Mouse (Mus musculus) lung, embryonic 16.5 days (tissue): ENCODE measurements around the gene 1700001C19Rik. TPM values are rescaled to one million over a fixed set of nuclear protein-coding genes. Genes with fewer than 3 reads are reported as not detected.

Experiments
- ATAC-seq: fragments of 200-750 bp; cut with Nextera tagmentation; 2 replicates; pipeline ENCODE4 v1.8.0; 2017; ENCODE audit warnings: low read depth, mild to moderate bottlenecking, moderate library complexity
- H3K27ac ChIP-seq: fragments of 300-500 bp; sonication (generic); 2 replicates; pipeline ENCODE4 v1.5.1; 2014; ENCODE audit warnings: mild to moderate bottlenecking, control low read depth, low read length
- H3K27me3 ChIP-seq: fragments of 300-500 bp; sonication (generic); 2 replicates; pipeline ENCODE4 v1.6.1; 2014; ENCODE audit warnings: low read depth, low read length, mixed read lengths; ENCODE audit not compliant: control insufficient read depth, insufficient read depth
- H3K36me3 ChIP-seq: fragments of 300-500 bp; sonication (generic); 2 replicates; pipeline ENCODE4 v1.6.1; 2014; ENCODE audit warnings: low read length; ENCODE audit not compliant: control insufficient read depth, insufficient read depth
- H3K4me1 ChIP-seq: fragments of 300-500 bp; sonication (generic); replicated peaks from 2 replicates; pipeline ENCODE4 v1.6.1; 2014; ENCODE audit warnings: low read length, mixed read lengths; ENCODE audit not compliant: control insufficient read depth, insufficient read depth
- H3K4me2 ChIP-seq: fragments of 300-500 bp; sonication (generic); 2 replicates; pipeline ENCODE4 v1.6.1; 2014; ENCODE audit warnings: low read depth, low read length, control low read depth
- H3K4me3 ChIP-seq: fragments of 300-500 bp; sonication (generic); 2 replicates; pipeline ENCODE4 v1.5.1; 2014; ENCODE audit warnings: mild to moderate bottlenecking, low read length, control low read depth
- H3K9ac ChIP-seq: fragments of 300-500 bp; sonication (generic); 2 replicates; pipeline ENCODE4 v1.6.1; 2014; ENCODE audit warnings: low read length, control low read depth
- H3K9me3 ChIP-seq: fragments of 300-500 bp; sonication (generic); 2 replicates; pipeline ENCODE4 v1.6.1; 2016; ENCODE audit warnings: low read length; ENCODE audit not compliant: control insufficient read depth
- WGBS: fragments of 180-500 bp; shearing (Covaris S2); extraction: QIAGEN DNeasy Blood & Tissue Kit; methylation state at CpG from one replicate; pipeline ENCODE4 v1.1.7; 2014; 5-methylcytosine and 5-hydroxymethylcytosine counted together
- polyA plus RNA-seq: library from polyadenylated mRNA; unstranded; fragments of >200 nt; fragmentation: Nextera tagmentation; extraction: Ambion mirVana; gene quantifications from 2 replicates; pipeline ENCODE4 v1.2.1, GENCODE M21; 2015

Gene 1700001C19Rik
- polyA plus RNA-seq, 1 experiment from 2014 or later, result not detected

GRCm38 (mm10) chr17:47465016-47465415 lies 27.8 kb upstream of the 1700001C19Rik start:
- Histone ChIP-seq H3K9ac (no peak overlapping the region), H3K4me3 (no peak overlapping the region), H3K27ac (no peak overlapping the region), H3K4me2 (no peak overlapping the region), H3K36me3 (no peaks in the 10 kb centered on the region), H3K4me1 (peaks cover 23% of the 10 kb centered on the region), H3K9me3 (no peaks in the 10 kb centered on the region), H3K27me3 (peaks cover 9% of the 10 kb centered on the region)
- WGBS, result 64% methylated on average over 11 of the region's 11 CpGs
- no peak for ATAC-seq

GRCm38 (mm10) chr17:47464248-47464965 lies 27.2 kb upstream of the 1700001C19Rik start:
- no peak overlapping the region for H3K4me2 ChIP-seq
- H3K9ac ChIP-seq, result no peak overlapping the region
- peaks cover 23% of the 10 kb centered on the region for H3K4me1 ChIP-seq
- no peak overlapping the region for H3K27ac ChIP-seq
- H3K4me3 ChIP-seq, result no peak overlapping the region
- no peaks in the 10 kb centered on the region for H3K9me3 ChIP-seq
- no peaks in the 10 kb centered on the region for H3K36me3 ChIP-seq
- WGBS, result 34% methylated on average over 12 of the region's 12 CpGs
- no peak for ATAC-seq
- H3K27me3 ChIP-seq, result peaks cover 9% of the 10 kb centered on the region

GRCm38 (mm10) chr17:47462728-47463388 lies 25.7 kb upstream of the 1700001C19Rik start:
- H3K4me3 ChIP-seq, result no peak overlapping the region
- H3K27ac ChIP-seq, result peak overlapping the region; percentile 40
- peak; percentile 62; the same call in 1 of the 2 replicates for ATAC-seq
- H3K4me2 ChIP-seq, result no peak overlapping the region
- H3K9me3 ChIP-seq, result no peaks in the 10 kb centered on the region
- peaks cover 6% of the 10 kb centered on the region for H3K27me3 ChIP-seq
- H3K9ac ChIP-seq, result no peak overlapping the region
- H3K36me3 ChIP-seq, result no peaks in the 10 kb centered on the region
- WGBS, result 24% methylated on average over 9 of the region's 9 CpGs
- H3K4me1 ChIP-seq, result peaks cover 17% of the 10 kb centered on the region

- 53% methylated on average over 7 of the region's 7 CpGs for WGBS
- Histone ChIP-seq H3K9ac (no peak overlapping the region), H3K4me2 (no peak overlapping the region), H3K9me3 (no peaks in the 10 kb centered on the region), H3K4me3 (no peak overlapping the region), H3K27me3 (peaks cover 2% of the 10 kb centered on the region; the same call in 1 of the 2 replicates), H3K36me3 (no peaks in the 10 kb centered on the region), H3K4me1 (peaks cover 17% of the 10 kb centered on the region), H3K27ac (peak overlapping the region; percentile 40)
- ATAC-seq, result no peak
These were observed 25.0 kb upstream of the 1700001C19Rik start for GRCm38 (mm10) chr17:47462209-47462608.

- H3K4me2 ChIP-seq, result no peak overlapping the region
- no peak for ATAC-seq
- no peak overlapping the region for H3K4me3 ChIP-seq
- no peaks in the 10 kb centered on the region for H3K9me3 ChIP-seq
- peaks cover 17% of the 10 kb centered on the region for H3K4me1 ChIP-seq
- no peaks in the 10 kb centered on the region for H3K36me3 ChIP-seq
- no peak overlapping the region for H3K9ac ChIP-seq
- no peaks in the 10 kb centered on the region for H3K27me3 ChIP-seq
- peak overlapping the region; percentile 40 for H3K27ac ChIP-seq
- 40% methylated on average over 3 of the region's 3 CpGs for WGBS
These were observed 24.5 kb upstream of the 1700001C19Rik start for GRCm38 (mm10) chr17:47461688-47462087.

- WGBS, result 46% methylated on average over 3 of the region's 3 CpGs
- ATAC-seq, result no peak
- H3K27ac ChIP-seq, result no peak overlapping the region
- H3K4me2 ChIP-seq, result no peak overlapping the region
- peaks cover 21% of the 10 kb centered on the region for H3K4me1 ChIP-seq
- no peaks in the 10 kb centered on the region for H3K9me3 ChIP-seq
- H3K27me3 ChIP-seq, result no peaks in the 10 kb centered on the region
- no peak overlapping the region for H3K4me3 ChIP-seq
- no peaks in the 10 kb centered on the region for H3K36me3 ChIP-seq
- no peak overlapping the region for H3K9ac ChIP-seq
These were observed 22.3 kb upstream of the 1700001C19Rik start for GRCm38 (mm10) chr17:47459341-47459919.

- H3K27me3 ChIP-seq, result no peaks in the 10 kb centered on the region
- H3K27ac ChIP-seq, result no peak overlapping the region
- H3K4me1 ChIP-seq, result peaks cover 23% of the 10 kb centered on the region
- no peak overlapping the region for H3K4me3 ChIP-seq
- no peaks in the 10 kb centered on the region for H3K9me3 ChIP-seq
- H3K4me2 ChIP-seq, result no peak overlapping the region
- H3K36me3 ChIP-seq, result no peaks in the 10 kb centered on the region
- WGBS, result 81% methylated on average over 2 of the region's 2 CpGs
- H3K9ac ChIP-seq, result no peak overlapping the region
- ATAC-seq, result no peak
These were observed 21.8 kb upstream of the 1700001C19Rik start for GRCm38 (mm10) chr17:47458936-47459335.

- no peaks in the 10 kb centered on the region for H3K36me3 ChIP-seq
- 71% methylated on average over 13 of the region's 13 CpGs for WGBS
- H3K4me1 ChIP-seq, result peaks cover 22% of the 10 kb centered on the region
- no peak overlapping the region for H3K4me3 ChIP-seq
- H3K9me3 ChIP-seq, result no peaks in the 10 kb centered on the region
- H3K9ac ChIP-seq, result no peak overlapping the region
- H3K27me3 ChIP-seq, result no peaks in the 10 kb centered on the region
- ATAC-seq, result no peak
- H3K4me2 ChIP-seq, result no peak overlapping the region
- H3K27ac ChIP-seq, result no peak overlapping the region
These were observed 21.1 kb upstream of the 1700001C19Rik start for GRCm38 (mm10) chr17:47458310-47458709.

- Histone ChIP-seq H3K4me2 (no peak overlapping the region), H3K4me1 (peaks cover 24% of the 10 kb centered on the region), H3K36me3 (no peaks in the 10 kb centered on the region), H3K9ac (no peak overlapping the region), H3K27me3 (no peaks in the 10 kb centered on the region), H3K9me3 (no peaks in the 10 kb centered on the region), H3K4me3 (no peak overlapping the region), H3K27ac (no peak overlapping the region)
- 40% methylated on average over 8 of the region's 8 CpGs for WGBS
- ATAC-seq, result no peak
These were observed 17.5 kb upstream of the 1700001C19Rik start for GRCm38 (mm10) chr17:47454675-47455074.
